Mouse (Mus musculus) heart, adult 8-10 months (tissue): Measurements from ENCODE around the gene Ppm1j. TPM values are rescaled to one million over a fixed set of nuclear protein-coding genes. Genes with fewer than 3 reads are reported as not detected.
"Not testable (repeated sequence)": the region's sequence is repeated elsewhere in the genome, so short reads cannot be mapped to it uniquely, and the experiment has no call there.

Source experiments
- DNase-seq: peaks from one replicate; pipeline ENCODE4 v3.0.0; 2022; ENCODE audit warnings: low spot score
- total RNA-seq, 4 experiments: library from RNA; stranded (reverse); gene quantifications; 2 replicates each; pipeline ENCODE4 v1.2.4; 2022

Ppm1j gene
- 10 to 100 TPM; 20.1 to 28.4 (median 25.3) TPM for total RNA-seq

DNA sequence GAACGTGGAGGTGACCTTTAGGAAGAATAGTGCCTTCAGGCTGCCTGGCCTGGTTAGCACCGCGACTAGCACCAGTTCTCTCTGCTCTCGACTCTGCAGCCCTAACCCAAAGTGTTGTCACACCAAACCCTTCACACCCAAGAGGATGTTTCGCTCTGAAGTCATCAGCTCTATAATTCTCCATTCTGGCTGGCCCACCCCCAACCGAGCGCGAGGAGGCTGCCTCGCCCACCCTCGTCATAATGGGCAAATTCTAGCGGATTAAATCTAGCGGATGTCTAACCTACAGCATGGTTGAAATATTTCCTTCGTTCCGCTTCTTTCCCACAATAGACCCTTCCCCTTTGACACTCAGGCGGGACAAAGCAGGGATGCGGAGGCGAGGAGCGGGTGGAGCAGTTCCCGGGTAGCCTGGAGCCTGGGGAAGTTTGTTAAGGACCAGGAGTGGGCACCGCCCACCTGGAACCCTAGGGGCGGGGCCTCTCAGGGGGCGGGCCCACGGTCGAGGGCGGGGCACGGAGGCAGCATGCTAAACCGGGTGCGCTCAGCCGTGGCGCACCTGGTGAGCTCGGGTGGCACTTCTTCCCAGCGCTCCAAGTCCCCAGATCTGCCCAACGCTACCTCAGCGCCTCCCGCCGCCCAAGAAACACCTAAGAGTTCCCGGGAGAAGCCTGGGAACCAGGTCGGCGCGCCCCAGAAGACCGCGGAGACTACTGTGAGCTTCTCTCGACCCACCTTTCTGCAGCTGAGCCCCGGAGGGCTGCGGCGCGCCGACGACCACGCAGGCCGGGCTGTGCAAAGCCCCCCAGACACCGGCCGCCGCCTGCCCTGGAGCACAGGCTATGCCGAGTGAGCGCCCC is at the start of gene Ppm1j:
TSS of gene Ppm1j (plus strand) at position 496 of the 860 bp plus-strand sequence.
- peak; percentile 77 for DNase-seq

GRCm38 (mm10) chr3:104732907-104733306 is 47.9 kb upstream of the Ppm1j start:
- no peak for DNase-seq

DNA sequence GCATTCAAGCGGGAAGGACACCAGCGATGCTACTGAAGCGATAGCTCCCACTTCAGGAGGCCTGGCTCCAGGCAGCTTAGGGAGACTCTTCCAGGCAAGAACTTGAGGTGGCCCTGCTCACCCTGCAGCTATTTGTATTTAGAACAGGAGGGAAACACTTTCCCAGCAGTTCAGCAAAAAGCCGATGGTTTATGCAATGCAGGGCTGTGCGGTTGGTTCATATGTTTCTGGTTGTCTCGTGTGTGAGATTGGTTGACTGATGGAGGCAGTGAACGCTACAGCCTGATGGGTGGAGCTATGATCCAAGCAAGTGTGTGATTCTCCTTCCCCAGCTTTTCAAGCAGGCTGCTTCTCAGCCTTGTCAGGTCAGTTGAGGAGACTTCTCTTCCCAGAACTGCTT is 46.2 kb upstream of the Ppm1j start:
- DNase-seq = no peak

- no peak for DNase-seq
Measured at GRCm38 (mm10) chr3:104741954-104742353, 38.9 kb upstream of the Ppm1j start.

- DNase-seq = no peak
Measured at GRCm38 (mm10) chr3:104743161-104743560, 37.7 kb upstream of the Ppm1j start.

DNA sequence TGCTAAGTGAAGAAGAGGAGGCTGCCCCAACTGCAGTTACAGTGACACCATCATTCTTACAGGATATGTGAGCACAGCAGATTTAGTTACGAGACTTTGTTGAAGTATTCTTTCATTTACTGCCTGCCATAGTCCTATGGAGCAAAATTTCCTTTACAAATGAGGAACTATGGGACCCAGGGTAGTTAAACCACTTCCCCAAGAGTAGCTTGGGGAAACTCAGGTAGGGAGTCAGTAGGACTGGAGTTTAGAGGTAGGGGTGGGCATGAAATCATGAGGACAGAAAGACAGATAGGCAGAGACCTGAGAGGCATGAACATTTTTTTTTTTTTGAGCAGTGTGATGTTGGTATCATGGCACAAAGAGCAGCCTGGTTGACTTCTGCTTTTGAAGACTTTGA is 37.0 kb upstream of the Ppm1j start:
- DNase-seq = no peak

DNA sequence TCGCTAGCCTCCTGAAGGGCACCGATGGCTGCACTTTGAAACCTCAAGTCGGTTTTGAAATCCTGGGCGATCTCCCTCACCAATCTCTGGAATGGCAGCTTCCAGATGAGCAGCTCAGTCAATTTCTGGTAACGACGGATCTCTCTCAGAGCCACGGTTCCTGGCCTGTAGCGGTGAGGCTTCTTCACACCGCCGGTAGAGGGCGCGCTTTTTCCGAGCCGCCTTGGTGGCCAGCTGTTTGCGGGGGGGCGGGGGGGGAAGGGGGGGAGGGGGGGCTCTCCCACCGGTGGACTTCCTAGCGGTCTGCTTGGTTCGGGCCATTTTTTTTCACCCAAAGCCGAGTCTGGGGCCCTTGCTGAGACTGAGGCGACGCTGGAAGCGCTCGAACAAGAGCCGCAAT is 28.0 kb upstream of the Ppm1j start:
- DNase-seq = not testable (repeated sequence)

DNA sequence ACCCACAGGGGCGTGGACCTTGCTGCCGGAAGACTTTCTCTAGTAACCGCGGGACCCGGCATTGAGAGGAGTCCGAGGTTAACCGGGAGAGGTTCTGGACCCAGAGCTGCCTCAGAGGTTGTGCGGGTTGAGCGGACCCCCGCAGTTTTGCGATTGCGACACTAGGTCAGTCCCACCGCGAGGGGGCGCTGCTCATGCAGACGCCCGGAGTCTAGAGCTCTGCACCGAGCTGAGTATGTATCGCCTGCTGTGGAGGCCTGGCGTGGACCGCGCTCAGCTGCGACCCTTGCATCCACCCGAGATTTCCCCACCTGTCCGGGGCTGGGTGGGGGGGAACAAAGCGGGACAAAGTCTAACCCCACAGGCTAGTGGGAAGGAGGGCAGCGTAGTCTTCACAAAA is 22.4 kb upstream of the Ppm1j start:
- peak; percentile 28 for DNase-seq

- DNase-seq = no peak
Measured at GRCm38 (mm10) chr3:104758869-104759268, 22.0 kb upstream of the Ppm1j start.

DNA sequence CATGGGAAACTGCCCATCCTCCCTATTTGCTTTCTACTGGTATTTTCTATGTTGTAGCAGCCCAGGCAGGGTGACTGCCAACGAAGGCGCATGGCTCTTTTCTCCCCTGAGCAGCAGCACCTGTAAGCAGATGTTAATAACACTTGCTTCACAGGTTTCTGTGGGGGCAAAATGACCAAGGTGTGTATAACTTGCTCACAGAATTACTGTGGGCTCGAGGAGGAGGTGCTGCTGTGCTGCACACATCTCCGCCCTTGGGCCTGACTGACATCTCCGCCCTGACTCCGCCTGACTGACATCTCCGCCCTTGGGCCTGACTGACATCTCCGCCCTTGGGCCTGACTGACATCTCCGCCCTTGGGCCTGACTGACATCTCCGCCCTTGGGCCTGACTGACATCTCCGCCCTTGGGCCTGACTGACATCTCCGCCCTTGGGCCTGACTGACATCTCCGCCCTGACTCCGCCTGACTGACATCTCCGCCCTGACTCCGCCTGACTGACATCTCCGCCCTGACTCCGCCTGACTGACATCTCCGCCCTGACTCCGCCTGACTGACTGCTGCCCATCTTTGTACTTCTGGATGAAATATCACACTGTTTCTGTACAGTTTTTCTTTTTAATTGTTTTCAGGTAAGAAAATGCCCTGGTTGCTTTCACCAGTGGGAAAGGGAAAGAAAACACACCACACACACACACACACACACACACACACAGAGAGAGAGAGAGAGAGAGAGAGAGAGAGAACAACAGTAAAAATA is 18.6 kb upstream of the Ppm1j start:
- not testable (repeated sequence) for DNase-seq

- DNase-seq = no peak
Measured at GRCm38 (mm10) chr3:104765021-104765420, 15.8 kb upstream of the Ppm1j start.

DNA sequence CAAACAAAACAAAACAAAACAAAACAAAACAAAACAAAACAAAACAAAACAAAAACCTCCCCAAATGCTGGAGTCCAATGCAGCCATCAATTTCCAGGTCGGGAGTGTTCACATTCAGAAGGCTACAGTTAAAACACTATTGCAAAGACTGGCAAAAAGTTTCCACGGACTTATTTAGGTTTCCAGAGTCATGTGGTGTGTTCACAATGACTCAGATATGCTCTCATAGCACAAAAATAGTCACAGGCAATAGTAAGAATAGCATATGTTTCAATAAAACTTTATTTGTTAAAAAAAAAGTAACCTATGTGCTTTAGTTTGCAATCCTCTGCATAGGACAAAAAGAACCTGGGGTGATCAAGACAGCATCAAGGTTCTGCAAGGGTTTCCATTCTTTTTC is 13.7 kb upstream of the Ppm1j start:
- no peak for DNase-seq

DNA sequence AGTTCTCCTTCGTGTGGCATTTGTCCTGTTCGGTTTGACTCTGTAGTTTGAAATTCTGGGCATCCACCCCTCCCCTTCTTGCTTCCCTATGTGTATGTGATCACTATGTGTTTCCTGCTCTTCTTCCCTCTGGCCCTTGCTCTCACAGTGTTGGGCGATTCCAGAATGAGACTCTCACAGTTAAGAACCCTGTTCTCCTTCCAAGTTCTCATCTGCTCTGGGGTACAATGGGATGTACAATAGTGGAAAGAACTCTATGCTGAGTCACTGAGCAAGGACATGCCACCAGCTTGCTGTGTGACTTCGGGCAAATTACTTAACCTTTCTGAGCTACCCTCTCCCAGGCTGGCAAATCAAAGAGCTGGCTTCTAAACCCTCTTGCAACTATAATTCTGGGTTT is 13.1 kb upstream of the Ppm1j start:
- DNase-seq = no peak

DNA sequence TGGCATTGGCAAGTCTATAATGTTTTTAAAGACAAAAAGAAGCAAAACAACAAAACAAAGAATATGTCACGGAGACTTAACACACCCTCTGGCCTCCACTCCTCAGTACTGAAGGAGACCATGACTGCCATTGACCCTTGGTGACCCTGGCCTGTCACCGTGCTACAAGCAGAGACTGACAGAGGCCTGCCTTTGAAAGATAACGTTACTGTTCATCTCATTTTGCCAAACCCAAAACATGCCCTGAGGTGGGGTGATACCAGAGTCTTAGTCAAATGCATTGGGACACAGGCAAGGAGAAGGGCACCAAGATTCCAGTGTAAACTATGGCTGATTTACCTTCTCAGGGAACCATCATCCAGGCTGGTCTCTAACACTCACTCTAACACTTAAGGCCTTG is 11.7 kb upstream of the Ppm1j start:
- DNase-seq = no peak

- peak; percentile 32 for DNase-seq
Measured at GRCm38 (mm10) chr3:104770035-104770434, 10.8 kb upstream of the Ppm1j start.

- DNase-seq = no peak
Measured at GRCm38 (mm10) chr3:104770918-104771317, 9.9 kb upstream of the Ppm1j start.

- DNase-seq = no peak
Measured at GRCm38 (mm10) chr3:104771460-104771859, 9.4 kb upstream of the Ppm1j start.

DNA sequence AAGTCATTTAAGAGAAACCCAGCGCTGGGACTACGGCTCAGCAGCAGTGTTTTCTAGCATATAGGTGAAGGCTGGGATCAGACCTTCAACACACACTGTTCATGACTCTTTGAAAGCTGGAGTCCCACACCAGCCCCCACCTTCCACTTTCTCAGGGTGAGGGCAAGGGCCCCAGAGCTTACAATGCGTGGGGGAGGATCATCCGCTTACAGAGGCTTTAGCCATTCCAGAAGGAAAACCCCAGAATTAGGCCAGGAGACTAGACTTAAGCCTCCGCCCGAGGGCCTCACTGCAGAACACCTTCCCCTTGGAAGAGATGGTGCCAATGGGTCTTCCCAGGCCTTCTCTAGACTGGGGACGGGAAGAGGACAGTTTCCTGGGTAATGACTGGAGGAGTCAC is 7.6 kb upstream of the Ppm1j start:
- DNase-seq = no peak

DNA sequence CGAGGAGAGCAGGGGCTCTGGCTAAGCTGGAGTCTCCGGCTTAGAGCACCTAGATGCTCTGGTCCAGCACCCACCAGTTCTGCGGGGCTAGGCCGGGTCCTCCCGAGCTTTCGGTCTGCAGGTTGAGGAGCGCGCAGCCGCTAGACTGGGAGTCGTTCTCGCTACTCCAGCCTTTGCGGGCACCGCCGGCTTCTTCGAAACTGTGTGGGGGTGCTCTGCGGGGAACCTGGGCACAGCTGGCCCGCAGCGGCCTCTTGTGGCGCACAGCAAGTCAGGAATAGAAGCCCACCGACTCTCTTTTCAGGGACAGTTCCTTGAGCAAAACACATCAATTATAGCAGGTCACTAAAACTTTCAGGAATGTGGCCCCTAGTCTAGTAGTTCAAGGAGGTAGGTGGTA is 3.5 kb upstream of the Ppm1j start:
- DNase-seq = no peak

DNA sequence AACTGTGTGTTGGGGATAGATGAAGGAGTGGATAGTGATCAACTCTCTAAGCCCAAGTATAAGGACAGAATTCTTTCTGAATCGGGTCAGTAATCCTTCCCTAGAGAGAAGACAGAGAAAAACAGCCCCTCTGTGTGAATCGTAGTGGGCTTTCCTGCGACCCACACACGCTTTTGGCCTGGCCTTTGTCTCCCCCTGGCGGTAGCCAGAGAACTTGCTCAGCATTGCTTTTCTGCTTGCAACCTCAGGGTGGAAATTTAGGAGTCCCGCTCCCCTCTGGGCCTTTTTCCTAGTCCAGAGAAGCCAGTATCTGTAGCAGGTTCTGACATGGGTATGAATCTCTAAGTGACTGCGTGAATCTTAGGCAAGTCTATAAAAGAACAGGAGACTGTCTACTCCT is 907 bp upstream of the Ppm1j start:
- peak; percentile 36 for DNase-seq

GRCm38 (mm10) chr3:104781471-104781903 is 631 bp downstream of the Ppm1j start, which contains the start of gene Fam19a3:
TSS of gene Fam19a3 (minus strand) at chr3:104781840.
- peak; percentile 60 for DNase-seq

- peak; percentile 82 for DNase-seq
Measured at GRCm38 (mm10) chr3:104782061-104782681, 1.3 kb downstream of the Ppm1j start.
